In the genomic region with DNA sequence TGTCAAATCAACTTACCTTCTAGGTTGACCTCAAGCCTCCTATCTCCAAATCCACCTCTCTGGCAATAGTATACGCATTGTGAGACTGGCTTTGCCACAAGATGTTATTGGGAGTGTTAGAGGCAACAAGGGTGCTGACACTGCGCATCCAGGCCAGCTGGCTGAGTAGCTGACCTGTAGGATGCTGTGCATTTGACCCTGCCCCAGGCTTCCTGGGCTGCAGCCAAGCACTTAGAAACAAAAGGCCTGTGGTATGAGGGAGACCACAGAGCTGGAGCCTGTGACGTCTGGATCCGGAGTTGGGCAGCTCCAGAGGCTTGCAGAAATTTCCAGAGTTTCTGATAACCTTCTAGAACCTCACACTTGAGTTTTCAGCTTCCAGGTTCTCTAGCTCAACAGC, we compare ENCODE assay signal across 15 mouse cellular contexts. TPM values are rescaled to one million over a fixed set of nuclear protein-coding genes. Genes with fewer than 3 reads are reported as not detected.
DNase-seq lines count a peak whose midpoint lies in the region; ATAC-seq and TF ChIP-seq lines count a peak whose summit lies in the region.
"Had no signal": no experiment of that assay in that cellular context is flagged by ENCODE, and none has a peak within 500 bp of the region (broad histone marks: within the 10 kb centered on the region; RNA-seq: fewer than 3 reads in every experiment).

No protein-coding gene starts in this region.

- WGBS in forebrain, embryonic 10.5 days, result 76% methylated on average over 4 of the region's 4 CpGs
- 69% methylated on average over 4 of the region's 4 CpGs for WGBS in forebrain, embryonic 16.5 days
- 75% methylated on average over 4 of the region's 4 CpGs for WGBS in liver, adult 2 months
- WGBS in liver, embryonic 12.5 days (ENCODE audit: insufficient replicate concordance), result 49% methylated on average over 4 of the region's 4 CpGs
- WGBS in heart, embryonic 16.5 days, result 46% methylated on average over 4 of the region's 4 CpGs
- WGBS in liver, postnatal 0 days (ENCODE audit: insufficient replicate concordance), result 54% methylated on average over 4 of the region's 4 CpGs

- H3K9me3 ChIP-seq in forebrain, embryonic 10.5 days, result no peaks in the 10 kb centered on the region
- H3K9me3 ChIP-seq in forebrain, embryonic 16.5 days (ENCODE audit: control insufficient read depth, low read length), result no peaks in the 10 kb centered on the region
- H3K9me3 ChIP-seq in liver, embryonic 12.5 days (replicated peaks), result no peaks in the 10 kb centered on the region
- H3K9me3 ChIP-seq in heart, embryonic 16.5 days (replicated peaks; ENCODE audit: control insufficient read depth, low read length), result no peaks in the 10 kb centered on the region
- H3K9me3 ChIP-seq in liver, postnatal 0 days (ENCODE audit: low read length), result no peaks in the 10 kb centered on the region
- H3K9me3 ChIP-seq: embryonic facial prominence, embryonic 12.5 days had no signal

- H3K79me2 ChIP-seq in liver, adult 2 months (ENCODE audit: control insufficient read depth, insufficient read depth, low read length), result no peaks in the 10 kb centered on the region

- no peak overlapping the region for H3K4me3 ChIP-seq in forebrain, embryonic 10.5 days
- no peak overlapping the region for H3K4me3 ChIP-seq in forebrain, embryonic 16.5 days (replicated peaks; ENCODE audit: low read length)
- H3K4me3 ChIP-seq in liver, adult 2 months (ENCODE audit: insufficient read depth, low read depth, low read length), result no peak overlapping the region
- H3K4me3 ChIP-seq in liver, embryonic 12.5 days, result no peak overlapping the region
- no peak overlapping the region for H3K4me3 ChIP-seq in heart, embryonic 16.5 days (ENCODE audit: low read length)
- no peak overlapping the region for H3K4me3 ChIP-seq in liver, postnatal 0 days (ENCODE audit: low read depth, low read length)
- H3K4me3 ChIP-seq: embryonic facial prominence, embryonic 12.5 days had no signal

- intact Hi-C loops in left cerebral cortex, postnatal 14 days (cut with DNase I), result no loop called here

- H3K9ac ChIP-seq in forebrain, embryonic 16.5 days (replicated peaks; ENCODE audit: low read depth, low read length), result no peak overlapping the region
- H3K9ac ChIP-seq in liver, adult 2 months (ENCODE audit: low read depth, low read length), result no peak overlapping the region
- H3K9ac ChIP-seq in liver, embryonic 12.5 days, result no peak overlapping the region
- no peak overlapping the region for H3K9ac ChIP-seq in heart, embryonic 16.5 days (ENCODE audit: low read length)
- H3K9ac ChIP-seq in liver, postnatal 0 days (replicated peaks), result no peak overlapping the region
- H3K9ac ChIP-seq: embryonic facial prominence, embryonic 12.5 days had no signal

- 0 out of 2 replicates have a peak, but pooled peaks have one; percentile 19 for TF ChIP-seq EP300 in liver, postnatal 0 days (IDR thresholded peaks at IDR 0.05; ENCODE audit: low read depth)

- H3K4me1 ChIP-seq in forebrain, embryonic 10.5 days, result peaks cover 55% of the 10 kb centered on the region
- peaks cover 13% of the 10 kb centered on the region for H3K4me1 ChIP-seq in forebrain, embryonic 16.5 days (replicated peaks; ENCODE audit: control insufficient read depth, insufficient read depth, low read length)
- H3K4me1 ChIP-seq in liver, adult 2 months (ENCODE audit: control insufficient read depth, insufficient read depth, low read length), result peaks cover 12% of the 10 kb centered on the region
- no peaks in the 10 kb centered on the region for H3K4me1 ChIP-seq in liver, embryonic 12.5 days
- H3K4me1 ChIP-seq in heart, embryonic 16.5 days (ENCODE audit: control insufficient read depth, insufficient read depth, low read length), result peaks cover 38% of the 10 kb centered on the region
- 0 out of 2 replicates have a peak, but pooled peaks cover 3% of the 10 kb centered on the region for H3K4me1 ChIP-seq in liver, postnatal 0 days (ENCODE audit: insufficient read depth)

- 0 out of 2 replicates have a peak overlapping the region, but pooled peaks have one; percentile 48 for H3K27ac ChIP-seq in forebrain, embryonic 10.5 days
- H3K27ac ChIP-seq in forebrain, embryonic 16.5 days (ENCODE audit: low read length), result no peak overlapping the region
- peak overlapping the region; percentile 72 for H3K27ac ChIP-seq in liver, adult 2 months (replicated peaks; ENCODE audit: insufficient read depth, low read depth, low read length)
- H3K27ac ChIP-seq in liver, embryonic 12.5 days, result no peak overlapping the region
- peak overlapping the region; percentile 80 for H3K27ac ChIP-seq in heart, embryonic 16.5 days (ENCODE audit: low read length)
- H3K27ac ChIP-seq in liver, postnatal 0 days (ENCODE audit: low read depth), result peak overlapping the region; percentile 18; the same call in 1 of the 2 replicates
- H3K27ac ChIP-seq: embryonic facial prominence, embryonic 12.5 days had no signal

- no peaks in the 10 kb centered on the region for H3K36me3 ChIP-seq in forebrain, embryonic 10.5 days (replicated peaks)
- H3K36me3 ChIP-seq in forebrain, embryonic 16.5 days (ENCODE audit: control insufficient read depth, insufficient read depth), result no peaks in the 10 kb centered on the region
- no peaks in the 10 kb centered on the region for H3K36me3 ChIP-seq in liver, adult 2 months (ENCODE audit: control insufficient read depth, insufficient read depth, low read length)
- no peaks in the 10 kb centered on the region for H3K36me3 ChIP-seq in liver, embryonic 12.5 days
- no peaks in the 10 kb centered on the region for H3K36me3 ChIP-seq in heart, embryonic 16.5 days (ENCODE audit: control insufficient read depth, insufficient read depth)
- no peaks in the 10 kb centered on the region for H3K36me3 ChIP-seq in liver, postnatal 0 days (replicated peaks; ENCODE audit: insufficient read depth, low read length)
- H3K36me3 ChIP-seq: embryonic facial prominence, embryonic 12.5 days had no signal

- TF ChIP-seq CTCF in liver, adult 2 months (IDR thresholded peaks at IDR 0.05; ENCODE audit: low read depth, low read length), result no peak
- no peak for TF ChIP-seq CTCF in liver, postnatal 0 days (IDR thresholded peaks at IDR 0.05; ENCODE audit: low read depth)

- H3K27me3 ChIP-seq in forebrain, embryonic 10.5 days (ENCODE audit: poor library complexity, severe bottlenecking), result peaks cover 20% of the 10 kb centered on the region; the same call in 1 of the 2 replicates
- no peaks in the 10 kb centered on the region for H3K27me3 ChIP-seq in forebrain, embryonic 16.5 days (replicated peaks; ENCODE audit: control insufficient read depth, insufficient read depth, low read length)
- no peaks in the 10 kb centered on the region for H3K27me3 ChIP-seq in liver, adult 2 months (ENCODE audit: control insufficient read depth, insufficient read depth, low read length)
- H3K27me3 ChIP-seq in liver, embryonic 12.5 days (replicated peaks), result 0 out of 2 replicates have a peak, but pooled peaks cover 7% of the 10 kb centered on the region
- no peaks in the 10 kb centered on the region for H3K27me3 ChIP-seq in heart, embryonic 16.5 days (ENCODE audit: control insufficient read depth, insufficient read depth, low read length)
- no peaks in the 10 kb centered on the region for H3K27me3 ChIP-seq in liver, postnatal 0 days (ENCODE audit: insufficient read depth, low read length)
- H3K27me3 ChIP-seq: embryonic facial prominence, embryonic 12.5 days had no signal

- no peak for DNase-seq in forebrain, embryonic 10.5 days (ENCODE audit: extremely low spot score, low spot score)
- DNase-seq in liver, adult 2 months (ENCODE audit: extremely low read depth, low read depth, low spot score), result peak; percentile 28
- DNase-seq in liver, postnatal 0 days, result peak; percentile 34
- DNase-seq in layer of hippocampus, adult 9-10 months (ENCODE audit: low spot score), result no peak
- no peak for DNase-seq in left cerebral cortex, postnatal 14 days (ENCODE audit: low spot score in 2 of 2)
- DNase-seq: cerebellum, adult 9-11 months had no signal

- TF ChIP-seq POLR2A in liver, adult 2 months (IDR thresholded peaks at IDR 0.05; ENCODE audit: extremely low read depth, insufficient read depth, low read length), result no peak

- ATAC-seq in forebrain, embryonic 16.5 days, result no peak
- no peak for ATAC-seq in liver, embryonic 12.5 days
- ATAC-seq in heart, embryonic 16.5 days (replicated peaks; ENCODE audit: extremely low read depth, insufficient read depth, low FRiP score), result no peak
- ATAC-seq in liver, postnatal 0 days, result no peak

- H3K4me2 ChIP-seq in forebrain, embryonic 16.5 days (ENCODE audit: low read length), result no peak overlapping the region
- no peak overlapping the region for H3K4me2 ChIP-seq in liver, embryonic 12.5 days
- no peak overlapping the region for H3K4me2 ChIP-seq in heart, embryonic 16.5 days (ENCODE audit: low read depth, low read length)
- H3K4me2 ChIP-seq in liver, postnatal 0 days (ENCODE audit: low read depth, low read length), result no peak overlapping the region
- H3K4me2 ChIP-seq: embryonic facial prominence, embryonic 12.5 days had no signal

RNA-seq across cellular contexts. Expression of a gene that starts 26.7 kb away (rescaled TPM):
- polyA plus RNA-seq in forebrain, embryonic 10.5 days (2016; fragmentation: Nextera tagmentation; extraction: Ambion mirVana), result 25.4 and 26.7 TPM in 2 replicates
- polyA plus RNA-seq in forebrain, embryonic 16.5 days (2015; fragmentation: Nextera tagmentation; extraction: Ambion mirVana), result 20.2 and 23.6 TPM in 2 replicates
- 6.2 and 13.8 TPM in 2 replicates for total RNA-seq in liver, adult 2 months (2014; rRNA removed)
- 9.1 and 9.7 TPM in 2 replicates for polyA plus RNA-seq in liver, adult 2 months (2012; rRNA removed)
- 4.1 and 4.4 TPM in 2 replicates for polyA plus RNA-seq in liver, embryonic 12.5 days (2016; fragmentation: Nextera tagmentation; extraction: Ambion mirVana)
- 17.9 and 21.8 TPM in 2 replicates for polyA plus RNA-seq in heart, embryonic 16.5 days (2015; fragmentation: Nextera tagmentation; extraction: Ambion mirVana)
- polyA plus RNA-seq in liver, postnatal 0 days (2015; fragmentation: Nextera tagmentation; extraction: Ambion mirVana), result 2.0 and 2.1 TPM in 2 replicates
- total RNA-seq in left cerebral cortex, postnatal 14 days (2021), result 10 to 100 TPM; 23.6 to 27.5 TPM

RNA-seq across cellular contexts. Expression of a gene that starts 36.7 kb away (rescaled TPM):
- polyA plus RNA-seq in forebrain, embryonic 10.5 days (2016; fragmentation: Nextera tagmentation; extraction: Ambion mirVana), result 89.9 and 96.4 TPM in 2 replicates
- polyA plus RNA-seq in forebrain, embryonic 16.5 days (2015; fragmentation: Nextera tagmentation; extraction: Ambion mirVana), result 59.5 and 61.7 TPM in 2 replicates
- 58.6 and 67.0 TPM in 2 replicates for total RNA-seq in liver, adult 2 months (2014; rRNA removed)
- polyA plus RNA-seq in liver, adult 2 months (2012; rRNA removed), result 60.7 and 90.0 TPM in 2 replicates
- polyA plus RNA-seq in liver, embryonic 12.5 days (2016; fragmentation: Nextera tagmentation; extraction: Ambion mirVana), result 106 and 120 TPM in 2 replicates
- polyA plus RNA-seq in heart, embryonic 16.5 days (2015; fragmentation: Nextera tagmentation; extraction: Ambion mirVana), result 188 and 216 TPM in 2 replicates
- 49.6 and 53.0 TPM in 2 replicates for polyA plus RNA-seq in liver, postnatal 0 days (2015; fragmentation: Nextera tagmentation; extraction: Ambion mirVana)
- total RNA-seq in left cerebral cortex, postnatal 14 days (2021), result 10 to 100 TPM; 68.5 to 78.9 TPM

RNA-seq across cellular contexts. Expression of a gene that starts 43.3 kb away (rescaled TPM):
- polyA plus RNA-seq in forebrain, embryonic 10.5 days (2016; fragmentation: Nextera tagmentation; extraction: Ambion mirVana), result not detected in 2 replicates
- not detected in 2 replicates for polyA plus RNA-seq in forebrain, embryonic 16.5 days (2015; fragmentation: Nextera tagmentation; extraction: Ambion mirVana)
- not detected in 2 replicates for total RNA-seq in liver, adult 2 months (2014; rRNA removed)
- not detected in 2 replicates for polyA plus RNA-seq in liver, adult 2 months (2012; rRNA removed)
- polyA plus RNA-seq in liver, embryonic 12.5 days (2016; fragmentation: Nextera tagmentation; extraction: Ambion mirVana), result not detected in 2 replicates
- polyA plus RNA-seq in heart, embryonic 16.5 days (2015; fragmentation: Nextera tagmentation; extraction: Ambion mirVana), result not detected in 2 replicates
- polyA plus RNA-seq in liver, postnatal 0 days (2015; fragmentation: Nextera tagmentation; extraction: Ambion mirVana), result not detected in 2 replicates
- total RNA-seq in left cerebral cortex, postnatal 14 days (2021), result not detected
- total RNA-seq: left cerebral cortex, postnatal 10 days; midbrain, postnatal 0 days; neutrophil, adult 5-6 weeks had no signal
- polyA plus RNA-seq: embryonic facial prominence, embryonic 12.5 days; lung, embryonic 16.5 days; small intestine, adult 2 months had no signal

Comparison
In these comparisons a context has a peak if more than half of its experiments do, and no peak if none do; other contexts are left out.
1. H3K27ac ChIP-seq: peak in forebrain, embryonic 10.5 days (single experiment), liver, adult 2 months (single experiment), heart, embryonic 16.5 days (single experiment) and liver, postnatal 0 days (single experiment); none in forebrain, embryonic 16.5 days (single experiment) and liver, embryonic 12.5 days (single experiment).
2. DNase-seq: peak in liver, adult 2 months (single experiment) and liver, postnatal 0 days (single experiment); none in forebrain, embryonic 10.5 days (single experiment), layer of hippocampus, adult 9-10 months (single experiment) and left cerebral cortex, postnatal 14 days (0 of 2).